Mouse (Mus musculus) layer of hippocampus, postnatal 14 days (tissue): ENCODE data around the gene Esp3. TPM values are rescaled to one million over a fixed set of nuclear protein-coding genes. Genes with fewer than 3 reads are reported as not detected.
"Not testable (repeated sequence)": the region's sequence is repeated elsewhere in the genome, so short reads cannot be mapped to it uniquely, and the experiment has no call there.

Source experiments
- DNase-seq, 2 experiments: peaks; one replicate each; pipeline ENCODE4 v3.0.0; 2021 to 2022; ENCODE audit warnings: low spot score in 2 of 2, mixed read lengths in 1 of 2
- long read RNA-seq, 2 experiments: library from polyadenylated mRNA; stranded (forward); transcript quantifications; one replicate each; pipeline ENCODE4 v2.0.0; 2021
- total RNA-seq, 2 experiments: library from RNA; stranded (reverse); gene quantifications; 2 replicates each; pipeline ENCODE4 v1.2.3; 2021

Esp3 gene
- total RNA-seq, result not detected
- long read RNA-seq, experiment 1, result 0 reads
- long read RNA-seq, experiment 2, result 0 reads

- not testable (repeated sequence) for DNase-seq
Observed at GRCm38 (mm10) chr17:40631775-40632174, at the start of gene Esp3. Gene Esp3 (plus strand): TSS chr17:40632075.

- DNase-seq, result not testable (repeated sequence)
Observed at GRCm38 (mm10) chr17:40583906-40584305, 48.0 kb upstream of the Esp3 start.

- DNase-seq, result no peak
Observed at GRCm38 (mm10) chr17:40591297-40591696, 40.6 kb upstream of the Esp3 start.

- DNase-seq, result no peak
Observed at GRCm38 (mm10) chr17:40598294-40598693, 33.6 kb upstream of the Esp3 start, which contains the start of gene Esp4. Gene Esp4 (plus strand): TSS chr17:40598594.

GRCm38 (mm10) chr17:40662118-40662679 is 30.3 kb downstream of the Esp3 start:
- not testable (repeated sequence) for DNase-seq

- not testable (repeated sequence) for DNase-seq
Observed at GRCm38 (mm10) chr17:40663161-40663811, 31.4 kb downstream of the Esp3 start.

Other genes starting within 250 kb of the Esp3 start
- gene Esp8, start 112.1 kb upstream of the Esp3 start, total RNA-seq, result not detected
- not detected for gene Esp6, start 70.6 kb upstream of the Esp3 start, total RNA-seq
- not detected for gene Esp4, start 33.5 kb upstream of the Esp3 start, total RNA-seq
- not detected for gene Esp1, start 95.0 kb downstream of the Esp3 start, total RNA-seq
- gene Crisp2, start 174.9 kb downstream of the Esp3 start, total RNA-seq, result not detected
- gene Rhag, start 179.1 kb downstream of the Esp3 start, total RNA-seq, result not detected
- under 1 TPM in 1 of 2 experiments, not detected in 1; 0.28 TPM for gene 9130008F23Rik, start 248.5 kb downstream of the Esp3 start, total RNA-seq